Mouse (Mus musculus): ENCODE data around the gene Adcy7. TPM values are rescaled to one million over a fixed set of nuclear protein-coding genes. Genes with fewer than 3 reads are reported as not detected.

The Adcy7 gene
- polyA plus RNA-seq, 1 experiment from 2014 or later: 2.9 TPM

DNA sequence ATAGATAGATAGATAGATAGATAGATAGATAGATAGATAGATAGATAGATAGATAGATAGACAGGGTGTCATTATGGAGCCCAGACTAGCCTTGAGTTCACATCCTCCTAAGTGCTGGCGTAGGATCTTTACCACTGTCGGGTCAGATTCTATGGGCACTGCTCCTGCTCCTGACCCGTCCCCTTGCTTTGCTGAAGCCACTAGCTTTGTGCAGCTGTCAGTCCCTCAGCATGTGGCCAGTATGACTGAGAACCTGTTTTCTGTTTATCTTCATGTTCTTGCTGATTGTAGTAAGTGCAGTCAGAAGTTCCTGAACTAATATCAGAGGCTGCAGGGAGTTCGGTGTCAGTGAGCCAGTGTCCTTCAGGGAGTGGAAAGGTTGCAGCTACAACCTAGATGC lies 35.5 kb downstream of the Adcy7 start:
- WGBS: 83% methylated on average over 4 of the region's 4 CpGs
- Histone ChIP-seq H3K9ac (replicated peaks) (no peak overlapping the region), H3K27me3 (no peaks in the 10 kb centered on the region), H3K27ac (replicated peaks) (no peak overlapping the region), H3K36me3 (no peaks in the 10 kb centered on the region), H3K9me3 (no peaks in the 10 kb centered on the region), H3K4me1 (no peaks in the 10 kb centered on the region), H3K4me2 (replicated peaks) (no peak overlapping the region), H3K4me3 (no peak overlapping the region)
- no peak for ATAC-seq (ENCODE audit: low FRiP score, low read depth)

DNA sequence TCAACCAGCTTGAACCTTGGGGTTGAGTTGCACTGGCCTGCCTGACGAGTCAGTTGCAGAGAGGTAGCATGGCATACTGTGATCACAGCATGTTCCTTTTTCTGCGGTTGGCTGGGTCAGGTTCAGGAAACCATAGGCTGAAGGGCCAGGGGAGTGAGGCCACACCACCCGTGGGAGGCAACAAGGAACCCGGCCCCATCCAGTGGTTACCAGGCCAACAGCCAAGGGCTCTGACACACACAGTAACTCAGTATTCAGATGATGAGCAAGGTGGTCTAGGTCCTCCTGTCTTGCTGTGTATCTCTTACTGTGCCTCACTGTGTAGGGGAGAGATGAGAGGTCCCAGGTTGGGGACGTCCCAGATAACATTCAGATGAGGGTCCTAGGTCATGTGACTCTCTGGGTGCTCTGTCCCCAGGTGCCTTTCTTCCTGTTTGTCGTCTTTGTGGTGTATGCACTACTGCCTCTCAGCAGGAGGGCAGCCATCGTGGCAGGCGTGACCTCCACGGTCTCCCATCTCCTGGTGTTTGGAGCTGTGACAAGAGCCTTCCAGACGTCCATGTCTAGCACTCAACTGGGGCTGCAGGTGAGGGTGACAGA lies 37.2 kb downstream of the Adcy7 start:
- WGBS: 80% methylated on average over 10 of the region's 10 CpGs
- H3K4me3 ChIP-seq: no peak overlapping the region
- H3K4me1 ChIP-seq: no peaks in the 10 kb centered on the region
- no peak for ATAC-seq (ENCODE audit: low FRiP score, low read depth)
- no peak overlapping the region for H3K9ac ChIP-seq (replicated peaks)
- no peaks in the 10 kb centered on the region for H3K27me3 ChIP-seq
- no peaks in the 10 kb centered on the region for H3K36me3 ChIP-seq
- H3K4me2 ChIP-seq (replicated peaks): no peak overlapping the region
- H3K27ac ChIP-seq (replicated peaks): no peak overlapping the region
- no peaks in the 10 kb centered on the region for H3K9me3 ChIP-seq

DNA sequence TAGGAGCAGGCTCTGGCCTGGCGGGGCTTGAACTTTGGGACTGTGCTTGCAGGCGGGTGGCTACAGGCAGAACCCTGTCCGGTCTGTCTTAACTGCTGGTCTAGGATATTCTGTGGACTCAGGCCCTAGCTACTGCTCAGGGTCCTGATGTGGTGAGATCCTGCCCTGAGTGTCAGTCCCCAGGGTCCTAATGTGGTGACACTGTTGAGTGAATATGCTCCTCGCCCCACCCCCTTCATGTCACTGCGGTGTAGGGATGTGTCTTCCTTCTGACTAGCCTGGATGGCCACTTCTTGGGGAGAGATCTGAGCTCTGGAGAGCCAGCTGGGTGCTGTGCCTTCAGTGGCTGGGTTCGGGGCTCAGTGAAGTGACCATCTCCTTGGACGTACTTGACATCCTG lies 37.7 kb downstream of the Adcy7 start:
- Histone ChIP-seq H3K9ac (replicated peaks) (no peak overlapping the region), H3K4me2 (replicated peaks) (no peak overlapping the region), H3K9me3 (no peaks in the 10 kb centered on the region), H3K4me1 (no peaks in the 10 kb centered on the region), H3K27ac (replicated peaks) (no peak overlapping the region), H3K27me3 (no peaks in the 10 kb centered on the region), H3K4me3 (no peak overlapping the region), H3K36me3 (no peaks in the 10 kb centered on the region)
- 93% methylated on average over 7 of the region's 7 CpGs for WGBS
- no peak for ATAC-seq (ENCODE audit: low FRiP score, low read depth)

DNA sequence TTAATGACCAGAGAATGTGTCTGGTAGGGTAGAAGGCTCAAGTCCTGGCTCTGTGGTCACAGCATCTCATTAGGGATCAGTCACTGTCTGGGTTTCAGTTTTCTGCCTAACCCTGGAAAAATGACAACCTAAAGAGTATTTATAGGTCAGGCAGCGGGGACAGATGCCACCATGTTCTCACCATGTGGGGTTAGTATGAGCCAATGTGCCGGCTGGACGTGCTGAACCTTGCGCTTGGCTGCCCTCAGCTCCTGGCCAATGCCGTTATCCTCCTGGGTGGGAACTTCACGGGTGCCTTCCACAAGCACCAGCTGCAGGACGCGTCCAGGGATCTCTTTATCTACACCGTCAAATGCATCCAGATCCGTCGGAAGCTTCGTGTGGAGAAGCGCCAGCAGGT lies 38.1 kb downstream of the Adcy7 start:
- H3K4me2 ChIP-seq (replicated peaks): no peak overlapping the region
- H3K36me3 ChIP-seq: no peaks in the 10 kb centered on the region
- 93% methylated on average over 13 of the region's 13 CpGs for WGBS
- H3K4me1 ChIP-seq: no peaks in the 10 kb centered on the region
- H3K27ac ChIP-seq (replicated peaks): no peak overlapping the region
- no peak overlapping the region for H3K9ac ChIP-seq (replicated peaks)
- no peak overlapping the region for H3K4me3 ChIP-seq
- ATAC-seq (ENCODE audit: low FRiP score, low read depth): no peak
- H3K27me3 ChIP-seq: no peaks in the 10 kb centered on the region
- H3K9me3 ChIP-seq: no peaks in the 10 kb centered on the region

DNA sequence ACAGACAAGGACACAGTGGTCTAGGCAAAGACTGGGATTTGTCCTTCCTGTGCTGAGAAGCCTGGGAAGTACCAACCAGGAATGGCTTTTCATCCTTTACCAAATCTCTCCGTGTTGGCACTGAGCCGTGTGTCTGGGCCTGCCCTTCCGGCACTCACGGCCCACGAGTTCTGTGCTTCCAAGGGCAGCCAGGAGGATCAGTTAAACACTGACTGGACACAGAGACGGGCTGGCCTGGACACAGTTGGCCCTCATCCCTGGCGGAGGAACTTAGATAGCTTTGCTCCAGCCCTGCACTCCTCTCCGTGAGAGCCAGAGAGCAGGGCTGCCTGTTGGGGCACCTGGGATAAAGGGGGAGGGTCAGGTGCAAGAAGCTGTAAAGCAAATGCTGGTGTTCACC lies 40.8 kb downstream of the Adcy7 start:
- 76% methylated on average over 8 of the region's 8 CpGs for WGBS
- no peak for ATAC-seq (ENCODE audit: low FRiP score, low read depth)
- Histone ChIP-seq H3K27me3 (no peaks in the 10 kb centered on the region), H3K4me2 (replicated peaks) (no peak overlapping the region), H3K9me3 (no peaks in the 10 kb centered on the region), H3K4me3 (no peak overlapping the region), H3K9ac (replicated peaks) (no peak overlapping the region), H3K36me3 (no peaks in the 10 kb centered on the region), H3K4me1 (no peaks in the 10 kb centered on the region), H3K27ac (replicated peaks) (no peak overlapping the region)

DNA sequence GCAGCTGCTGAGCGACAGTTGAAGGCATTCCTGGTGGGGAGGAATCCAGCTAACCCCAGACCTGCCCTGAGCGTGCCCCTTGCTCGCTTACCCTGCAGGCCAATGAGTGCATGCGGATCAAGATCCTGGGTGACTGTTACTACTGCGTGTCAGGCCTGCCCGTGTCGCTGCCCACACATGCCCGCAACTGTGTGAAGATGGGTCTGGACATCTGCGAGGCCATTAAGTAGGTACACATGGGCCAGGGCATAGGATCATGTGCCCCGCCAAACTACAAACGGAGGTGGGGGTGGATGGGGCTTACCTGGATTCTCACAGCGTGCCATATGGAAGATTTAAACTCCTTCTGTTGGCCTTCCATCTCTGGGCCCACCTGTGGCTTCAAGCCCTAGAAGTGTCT lies 41.8 kb downstream of the Adcy7 start:
- H3K27ac ChIP-seq (replicated peaks): no peak overlapping the region
- WGBS: 91% methylated on average over 12 of the region's 12 CpGs
- H3K9ac ChIP-seq (replicated peaks): no peak overlapping the region
- H3K27me3 ChIP-seq: no peaks in the 10 kb centered on the region
- H3K4me2 ChIP-seq (replicated peaks): no peak overlapping the region
- ATAC-seq (ENCODE audit: low FRiP score, low read depth): no peak
- no peaks in the 10 kb centered on the region for H3K4me1 ChIP-seq
- no peaks in the 10 kb centered on the region for H3K9me3 ChIP-seq
- no peaks in the 10 kb centered on the region for H3K36me3 ChIP-seq
- no peak overlapping the region for H3K4me3 ChIP-seq

DNA sequence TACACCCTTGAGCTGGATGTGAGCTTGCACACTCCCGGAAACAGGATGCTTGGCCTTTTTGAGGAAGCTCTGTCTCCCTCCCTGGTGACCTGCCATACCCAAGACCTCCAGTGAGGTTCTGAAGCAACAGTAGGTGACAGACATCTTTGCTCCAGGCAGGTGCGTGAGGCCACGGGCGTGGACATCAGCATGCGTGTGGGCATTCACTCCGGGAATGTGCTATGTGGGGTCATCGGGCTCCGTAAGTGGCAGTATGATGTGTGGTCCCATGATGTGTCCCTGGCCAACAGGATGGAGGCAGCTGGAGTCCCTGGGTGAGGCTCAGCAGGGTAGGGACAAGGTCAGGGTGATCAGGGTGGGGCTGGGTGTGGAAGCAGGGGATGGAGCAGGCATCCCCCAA lies 43.1 kb downstream of the Adcy7 start:
- Histone ChIP-seq H3K27me3 (no peaks in the 10 kb centered on the region), H3K4me3 (no peak overlapping the region), H3K4me1 (no peaks in the 10 kb centered on the region), H3K36me3 (no peaks in the 10 kb centered on the region), H3K4me2 (replicated peaks) (no peak overlapping the region), H3K9me3 (no peaks in the 10 kb centered on the region), H3K9ac (replicated peaks) (no peak overlapping the region), H3K27ac (replicated peaks) (no peak overlapping the region)
- no peak for ATAC-seq (ENCODE audit: low FRiP score, low read depth)
- 93% methylated on average over 8 of the region's 8 CpGs for WGBS

DNA sequence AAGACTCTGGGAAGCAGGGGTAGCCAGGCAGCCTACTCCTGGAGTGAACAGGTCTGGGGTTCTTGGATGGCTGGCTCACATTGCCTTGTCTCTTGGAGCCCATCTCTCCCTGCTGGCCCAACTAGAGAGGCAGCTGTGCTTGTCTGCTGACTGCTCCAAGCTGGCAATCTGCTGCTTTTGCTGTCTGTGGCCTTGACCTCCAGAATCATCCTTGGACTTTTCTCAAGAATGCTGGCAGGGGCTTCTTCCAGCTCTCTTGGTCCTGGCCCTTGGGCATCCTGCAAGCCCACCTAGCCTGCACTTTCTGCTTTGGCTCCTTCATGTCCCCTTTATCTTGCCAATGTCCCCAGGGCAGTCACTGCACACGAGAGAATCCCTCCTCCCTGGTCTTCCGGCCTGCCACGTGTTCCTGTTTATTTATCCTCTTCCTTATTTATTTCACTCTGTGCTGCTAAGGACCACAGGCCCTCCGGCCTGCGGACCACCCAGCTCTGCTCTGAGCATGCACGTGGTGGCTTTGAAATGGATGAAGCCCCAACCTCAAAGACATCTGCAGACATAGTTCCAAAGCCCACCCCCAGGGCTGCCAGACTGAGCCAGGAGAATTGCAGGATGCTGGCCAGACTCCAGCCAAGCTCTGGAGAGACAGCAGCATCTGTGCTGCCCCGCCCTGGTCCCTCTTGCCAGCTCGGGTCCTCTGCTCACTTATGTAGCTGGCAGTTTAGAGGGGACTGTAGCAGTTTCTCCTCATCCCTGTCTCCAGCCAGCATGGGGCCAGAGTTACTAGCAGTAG lies 44.1 kb downstream of the Adcy7 start:
- Histone ChIP-seq H3K27me3 (no peaks in the 10 kb centered on the region), H3K27ac (replicated peaks) (no peak overlapping the region)

DNA sequence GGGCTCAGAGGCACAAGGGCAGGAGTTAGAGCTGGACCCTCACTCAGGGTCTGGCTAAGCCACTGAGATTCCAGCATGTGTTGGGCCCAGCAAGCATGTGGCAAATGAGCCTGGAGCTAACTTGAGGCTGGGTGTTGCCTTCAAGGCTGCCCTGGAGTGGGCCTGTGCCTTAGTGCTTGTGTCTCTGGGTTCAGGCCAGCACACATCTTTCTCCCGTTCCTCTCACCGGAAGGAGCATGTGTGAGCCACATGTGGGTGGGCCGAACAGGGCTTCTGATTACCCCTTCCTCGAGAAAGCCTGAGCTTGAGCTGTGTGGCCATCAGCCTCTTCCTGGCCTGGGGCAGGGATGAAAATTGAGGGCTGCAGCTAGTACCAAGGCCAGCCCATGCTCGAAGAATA lies 45.1 kb downstream of the Adcy7 start:
- Histone ChIP-seq H3K4me1 (no peaks in the 10 kb centered on the region), H3K4me3 (no peak overlapping the region), H3K9me3 (no peaks in the 10 kb centered on the region), H3K36me3 (no peaks in the 10 kb centered on the region), H3K27me3 (no peaks in the 10 kb centered on the region), H3K27ac (replicated peaks) (no peak overlapping the region), H3K9ac (replicated peaks) (no peak overlapping the region), H3K4me2 (replicated peaks) (no peak overlapping the region)
- WGBS: 76% methylated on average over 5 of the region's 5 CpGs
- no peak for ATAC-seq (ENCODE audit: low FRiP score, low read depth)

More for the DNA sequence above, 44.1 kb downstream of the Adcy7 start:
- no peaks in the 10 kb centered on the region for H3K36me3 ChIP-seq
- H3K4me1 ChIP-seq: no peaks in the 10 kb centered on the region
- no peaks in the 10 kb centered on the region for H3K9me3 ChIP-seq
- no peak overlapping the region for H3K4me3 ChIP-seq
- no peak for ATAC-seq (ENCODE audit: low FRiP score, low read depth)
- H3K9ac ChIP-seq (replicated peaks): no peak overlapping the region
- H3K4me2 ChIP-seq (replicated peaks): no peak overlapping the region
- 64% methylated on average over 8 of the region's 8 CpGs for WGBS

DNA sequence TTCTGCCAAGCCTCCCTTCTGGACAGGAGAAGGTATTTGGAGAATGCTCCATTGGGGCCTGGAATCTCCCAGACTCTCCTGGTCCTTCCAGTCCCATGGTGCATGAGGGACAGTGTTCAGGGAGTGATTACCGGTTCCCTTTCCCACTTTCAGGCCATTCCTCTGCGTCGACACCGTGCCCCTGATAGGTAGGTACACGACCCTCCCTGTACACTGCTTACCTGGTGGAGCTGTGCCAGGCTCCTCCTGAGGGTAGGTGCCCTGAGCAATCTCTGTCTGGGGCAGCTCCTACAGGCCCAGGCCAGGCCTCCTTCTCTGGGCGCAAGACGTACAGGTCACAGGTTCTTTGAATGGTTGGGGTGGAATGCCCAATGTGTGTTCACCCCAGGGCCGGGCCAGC lies 45.9 kb downstream of the Adcy7 start:
- Histone ChIP-seq H3K27me3 (no peaks in the 10 kb centered on the region), H3K27ac (replicated peaks) (no peak overlapping the region), H3K9me3 (no peaks in the 10 kb centered on the region), H3K4me2 (replicated peaks) (no peak overlapping the region), H3K4me3 (no peak overlapping the region), H3K9ac (replicated peaks) (no peak overlapping the region), H3K4me1 (no peaks in the 10 kb centered on the region), H3K36me3 (no peaks in the 10 kb centered on the region)
- ATAC-seq (ENCODE audit: low FRiP score, low read depth): no peak
- 92% methylated on average over 8 of the region's 8 CpGs for WGBS

DNA sequence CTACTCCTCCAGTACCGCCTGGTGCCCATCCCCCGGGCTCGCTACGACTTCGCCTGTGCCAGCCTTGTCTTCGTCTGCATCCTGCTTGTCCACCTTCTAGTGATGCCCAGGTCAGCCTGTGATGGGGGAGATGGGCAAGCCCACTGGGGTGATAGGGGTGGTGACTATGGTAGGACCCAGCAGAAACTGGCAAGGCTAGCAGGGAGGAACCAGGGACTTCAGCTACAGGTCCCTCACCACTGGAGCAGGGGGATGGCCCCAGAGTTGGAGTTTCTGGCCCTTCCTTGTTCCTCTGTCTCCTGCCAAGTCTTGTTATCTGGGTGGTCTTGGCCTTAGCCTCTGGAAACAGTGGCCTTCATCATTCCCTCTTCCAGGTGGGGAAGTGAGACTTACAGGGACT lies 47.9 kb downstream of the Adcy7 start:
- Histone ChIP-seq H3K4me3 (no peak overlapping the region), H3K27ac (replicated peaks) (no peak overlapping the region), H3K36me3 (no peaks in the 10 kb centered on the region), H3K4me1 (no peaks in the 10 kb centered on the region), H3K9ac (replicated peaks) (no peak overlapping the region), H3K4me2 (replicated peaks) (no peak overlapping the region), H3K27me3 (no peaks in the 10 kb centered on the region), H3K9me3 (no peaks in the 10 kb centered on the region)
- 95% methylated on average over 6 of the region's 6 CpGs for WGBS
- no peak for ATAC-seq (ENCODE audit: low FRiP score, low read depth)

DNA sequence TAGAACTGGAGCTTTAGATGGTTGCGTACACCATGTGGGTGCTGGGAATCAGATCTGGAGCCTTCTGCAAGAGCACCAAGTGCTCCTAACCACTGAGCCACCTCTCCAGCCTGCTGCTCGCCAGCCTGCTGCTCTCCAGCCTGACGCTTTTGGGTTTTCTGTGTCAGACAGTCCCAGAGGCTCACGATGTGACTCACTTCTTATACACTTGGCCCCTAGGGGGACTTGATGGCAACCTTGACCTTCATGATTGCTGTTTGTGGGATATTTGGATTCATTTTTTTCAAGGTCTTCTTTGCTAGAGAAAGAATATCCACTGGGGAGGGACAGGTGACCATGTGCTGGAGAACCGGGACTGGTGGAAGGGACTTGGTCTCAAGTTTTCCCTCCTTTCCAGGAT lies 49.2 kb downstream of the Adcy7 start:
- 91% methylated on average over 5 of the region's 5 CpGs for WGBS
- Histone ChIP-seq H3K27me3 (no peaks in the 10 kb centered on the region), H3K27ac (replicated peaks) (no peak overlapping the region), H3K4me3 (no peak overlapping the region), H3K4me1 (no peaks in the 10 kb centered on the region), H3K9ac (replicated peaks) (no peak overlapping the region), H3K9me3 (no peaks in the 10 kb centered on the region), H3K4me2 (replicated peaks) (no peak overlapping the region), H3K36me3 (peaks cover 7% of the 10 kb centered on the region)
- ATAC-seq (ENCODE audit: low FRiP score, low read depth): no peak

DNA sequence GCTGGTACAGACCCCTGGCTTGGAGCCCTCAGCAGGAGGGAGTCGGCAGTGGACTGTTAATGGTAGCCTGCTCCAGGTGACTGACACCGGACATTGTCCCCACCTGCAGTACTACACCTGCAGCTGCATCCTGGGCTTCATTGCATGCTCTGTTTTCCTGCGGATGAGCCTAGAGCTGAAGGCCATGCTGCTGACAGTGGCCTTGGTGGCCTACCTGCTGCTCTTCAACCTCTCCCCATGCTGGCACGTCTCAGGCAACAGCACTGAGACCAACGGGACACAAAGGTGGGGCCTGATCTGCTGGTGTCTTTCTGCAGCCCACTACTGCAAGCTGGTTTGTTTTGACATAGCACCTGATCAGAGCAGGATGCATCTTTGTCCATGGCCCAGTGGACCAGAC lies 51.3 kb downstream of the Adcy7 start:
- Histone ChIP-seq H3K4me1 (no peaks in the 10 kb centered on the region), H3K4me2 (replicated peaks) (no peak overlapping the region), H3K36me3 (peaks cover 24% of the 10 kb centered on the region), H3K9ac (replicated peaks) (no peak overlapping the region), H3K27me3 (no peaks in the 10 kb centered on the region), H3K9me3 (no peaks in the 10 kb centered on the region), H3K4me3 (no peak overlapping the region), H3K27ac (replicated peaks) (no peak overlapping the region)
- 91% methylated on average over 5 of the region's 5 CpGs for WGBS
- ATAC-seq (ENCODE audit: low FRiP score, low read depth): no peak
